Mouse (Mus musculus) retina, embryonic 14.5 days (tissue): ENCODE measurements around the gene Myo1d.

Experiments used
- DNase-seq: peaks from one replicate; pipeline ENCODE4 v3.0.0-alpha.2; 2015; ENCODE audit warnings: low spot score

The Myo1d gene

GRCm38 (mm10) chr11:80504519-80505385 is 275.1 kb downstream of the Myo1d start:
- DNase-seq, result no peak

GRCm38 (mm10) chr11:80503726-80504452 is 275.9 kb downstream of the Myo1d start:
- DNase-seq, result peak; percentile 93

GRCm38 (mm10) chr11:80503281-80503680 is 276.5 kb downstream of the Myo1d start:
- DNase-seq, result no peak

- no peak for DNase-seq
Observed at GRCm38 (mm10) chr11:80499550-80499952, 280.3 kb downstream of the Myo1d start.

GRCm38 (mm10) chr11:80498328-80499070 is 281.3 kb downstream of the Myo1d start:
- no peak for DNase-seq

GRCm38 (mm10) chr11:80497225-80497919 is 282.5 kb downstream of the Myo1d start:
- DNase-seq, result no peak

GRCm38 (mm10) chr11:80496640-80497039 is 283.2 kb downstream of the Myo1d start:
- no peak for DNase-seq

GRCm38 (mm10) chr11:80495972-80496371 is 283.9 kb downstream of the Myo1d start:
- no peak for DNase-seq

GRCm38 (mm10) chr11:80494852-80495251 is 285.0 kb downstream of the Myo1d start:
- DNase-seq, result no peak

GRCm38 (mm10) chr11:80493186-80493585 is 286.6 kb downstream of the Myo1d start:
- no peak for DNase-seq

GRCm38 (mm10) chr11:80490831-80491230 is 289.0 kb downstream of the Myo1d start:
- DNase-seq, result no peak

GRCm38 (mm10) chr11:80489882-80490196 is 290.0 kb downstream of the Myo1d start:
- DNase-seq, result no peak

- no peak for DNase-seq
Observed at GRCm38 (mm10) chr11:80489172-80489881, 290.5 kb downstream of the Myo1d start.

GRCm38 (mm10) chr11:80487904-80488587 is 291.8 kb downstream of the Myo1d start:
- no peak for DNase-seq

- no peak for DNase-seq
Observed at GRCm38 (mm10) chr11:80485622-80486206, 294.1 kb downstream of the Myo1d start.

- no peak for DNase-seq
Observed at GRCm38 (mm10) chr11:80485120-80485551, 294.7 kb downstream of the Myo1d start.

- DNase-seq, result peak; percentile 67
Observed at GRCm38 (mm10) chr11:80484191-80484791, 295.5 kb downstream of the Myo1d start.

GRCm38 (mm10) chr11:80483536-80484067 is 296.2 kb downstream of the Myo1d start:
- DNase-seq, result no peak

- DNase-seq, result no peak
Observed at GRCm38 (mm10) chr11:80482921-80483320, 296.9 kb downstream of the Myo1d start.

- DNase-seq, result no peak
Observed at GRCm38 (mm10) chr11:80482347-80482746, 297.5 kb downstream of the Myo1d start.
